Mouse (Mus musculus): ENCODE results near the gene Ddx54.

Ddx54 gene

GRCm38 (mm10) chr5:120647814-120648491 lies 35.4 kb downstream of the Ddx54 start:
- DNase-seq: peak; percentile 58

GRCm38 (mm10) chr5:120648569-120649373 lies 36.2 kb downstream of the Ddx54 start, which contains the start of gene Rasal1:
TSS of gene Rasal1 (plus strand) at chr5:120648812.
- DNase-seq: peak; percentile 95

DNA sequence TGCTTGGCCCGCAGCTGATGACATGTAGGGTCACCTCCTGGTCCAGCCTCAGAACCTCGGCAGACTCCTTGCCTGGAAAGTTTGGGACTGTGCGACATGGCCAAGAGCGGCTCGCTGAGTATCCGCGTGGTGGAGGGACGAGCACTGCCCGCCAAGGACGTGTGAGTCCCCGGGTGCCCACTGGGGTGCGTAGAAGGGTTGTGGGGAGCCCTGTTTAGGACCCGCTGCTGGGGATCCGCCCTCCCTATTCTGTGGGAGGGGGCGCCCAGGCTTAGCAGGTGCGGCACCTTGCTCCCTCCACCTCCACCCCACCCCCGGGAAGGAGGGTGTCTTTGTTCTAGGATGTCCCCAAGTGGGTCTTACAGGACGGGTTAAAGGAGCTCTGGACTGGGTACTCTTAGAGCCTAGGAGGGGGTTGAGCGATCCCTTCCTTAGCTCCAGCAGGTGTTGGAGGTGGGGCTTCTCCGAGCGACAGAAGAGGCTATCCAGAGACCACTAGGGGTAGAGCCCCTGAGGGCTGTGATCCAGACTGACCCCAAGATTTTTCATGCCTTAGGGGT lies 36.9 kb downstream of the Ddx54 start:
- DNase-seq: peak; percentile 75

DNA sequence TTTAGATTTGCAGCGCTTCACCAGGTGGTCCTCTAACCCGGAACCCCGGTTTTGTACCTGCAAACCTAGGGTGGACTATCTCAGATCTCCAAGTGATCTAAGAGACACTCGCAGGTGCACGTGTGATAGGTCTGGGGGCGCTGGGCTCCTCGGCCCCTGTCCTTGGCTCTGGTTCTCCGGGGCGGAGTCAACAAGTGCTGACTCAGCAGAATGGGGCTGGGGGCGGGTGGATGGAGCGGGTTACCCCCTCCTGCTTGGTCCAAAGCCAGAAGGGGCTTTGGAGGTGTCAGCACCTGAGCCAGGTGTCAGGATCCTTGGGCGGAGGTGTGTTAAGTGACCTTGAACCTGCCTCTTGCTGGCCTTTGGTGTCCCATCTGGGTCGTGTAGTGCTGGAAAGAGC lies 37.4 kb downstream of the Ddx54 start:
- DNase-seq: peak; percentile 52

DNA sequence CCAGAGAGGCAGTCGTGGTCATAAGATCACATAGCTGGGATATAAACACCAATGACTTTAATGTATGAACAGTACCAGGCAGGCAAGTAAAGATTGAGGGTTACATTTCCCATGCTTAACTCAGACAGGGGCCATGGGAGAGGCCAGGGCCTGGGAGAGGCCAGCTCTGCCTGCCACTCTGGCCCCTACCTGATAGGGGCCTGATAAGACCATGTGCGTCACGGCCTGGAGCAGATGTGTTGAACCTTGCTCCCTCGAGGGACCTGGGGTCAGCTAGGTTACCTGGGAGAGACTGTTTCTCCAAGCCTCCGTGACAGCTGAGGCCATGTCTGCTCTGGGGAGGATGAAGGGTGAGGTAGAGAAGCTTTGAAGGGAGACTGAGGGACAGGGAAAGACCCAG lies 38.7 kb downstream of the Ddx54 start:
- no peak for DNase-seq

GRCm38 (mm10) chr5:120652915-120653701 lies 40.6 kb downstream of the Ddx54 start:
- DNase-seq: no peak

- no peak for DNase-seq
Observed at GRCm38 (mm10) chr5:120653873-120654272, 41.3 kb downstream of the Ddx54 start.

GRCm38 (mm10) chr5:120656281-120656751 lies 43.8 kb downstream of the Ddx54 start:
- DNase-seq: no peak

DNA sequence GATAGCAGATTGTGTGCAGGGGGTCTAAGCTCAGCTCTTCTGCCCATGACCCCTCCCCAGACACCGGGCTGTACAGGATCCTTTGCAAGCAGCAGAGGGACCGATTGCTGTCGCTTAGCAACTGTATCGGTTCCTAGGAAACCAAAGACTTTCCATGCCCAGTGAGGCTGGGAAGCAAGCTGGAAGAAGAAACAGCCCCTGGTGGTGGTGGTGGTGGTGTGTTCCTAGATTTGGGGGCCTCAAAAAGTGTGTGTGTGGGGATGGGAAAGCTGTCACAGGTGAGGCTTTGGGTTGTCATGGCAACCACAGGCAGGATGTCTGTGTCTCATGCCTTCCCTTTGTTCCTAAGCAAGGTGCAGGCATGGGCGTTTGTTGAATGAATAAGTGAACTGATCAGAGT lies 48.3 kb downstream of the Ddx54 start:
- DNase-seq: peak; percentile 47

DNA sequence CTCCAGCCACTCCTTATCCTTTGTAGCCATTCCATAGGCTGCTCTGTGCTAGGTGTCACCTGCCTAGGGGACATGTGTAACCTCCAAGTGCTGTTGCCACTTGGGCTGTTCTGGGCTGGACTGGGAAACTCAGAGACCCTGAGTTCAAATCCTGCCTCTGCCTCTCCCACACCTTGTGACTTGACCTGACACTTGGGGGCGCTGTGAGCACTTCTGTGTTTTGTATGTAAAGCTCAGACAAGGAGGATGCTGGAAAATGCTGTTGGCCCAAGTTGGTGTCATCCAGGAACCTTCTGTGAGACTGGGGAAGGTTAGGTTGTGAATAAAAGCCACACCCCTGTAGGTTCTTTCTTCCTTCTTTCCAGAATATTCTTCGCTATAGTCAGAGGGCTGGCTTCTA lies 52.3 kb downstream of the Ddx54 start:
- DNase-seq: peak; percentile 60

- DNase-seq: no peak
Observed at GRCm38 (mm10) chr5:120668761-120669160, 56.2 kb downstream of the Ddx54 start.

GRCm38 (mm10) chr5:120670132-120670531 lies 57.6 kb downstream of the Ddx54 start:
- DNase-seq: no peak

- no peak for DNase-seq
Observed at GRCm38 (mm10) chr5:120671865-120672264, 59.3 kb downstream of the Ddx54 start.

GRCm38 (mm10) chr5:120673626-120674025 lies 61.1 kb downstream of the Ddx54 start:
- peak; percentile 90 for DNase-seq

DNA sequence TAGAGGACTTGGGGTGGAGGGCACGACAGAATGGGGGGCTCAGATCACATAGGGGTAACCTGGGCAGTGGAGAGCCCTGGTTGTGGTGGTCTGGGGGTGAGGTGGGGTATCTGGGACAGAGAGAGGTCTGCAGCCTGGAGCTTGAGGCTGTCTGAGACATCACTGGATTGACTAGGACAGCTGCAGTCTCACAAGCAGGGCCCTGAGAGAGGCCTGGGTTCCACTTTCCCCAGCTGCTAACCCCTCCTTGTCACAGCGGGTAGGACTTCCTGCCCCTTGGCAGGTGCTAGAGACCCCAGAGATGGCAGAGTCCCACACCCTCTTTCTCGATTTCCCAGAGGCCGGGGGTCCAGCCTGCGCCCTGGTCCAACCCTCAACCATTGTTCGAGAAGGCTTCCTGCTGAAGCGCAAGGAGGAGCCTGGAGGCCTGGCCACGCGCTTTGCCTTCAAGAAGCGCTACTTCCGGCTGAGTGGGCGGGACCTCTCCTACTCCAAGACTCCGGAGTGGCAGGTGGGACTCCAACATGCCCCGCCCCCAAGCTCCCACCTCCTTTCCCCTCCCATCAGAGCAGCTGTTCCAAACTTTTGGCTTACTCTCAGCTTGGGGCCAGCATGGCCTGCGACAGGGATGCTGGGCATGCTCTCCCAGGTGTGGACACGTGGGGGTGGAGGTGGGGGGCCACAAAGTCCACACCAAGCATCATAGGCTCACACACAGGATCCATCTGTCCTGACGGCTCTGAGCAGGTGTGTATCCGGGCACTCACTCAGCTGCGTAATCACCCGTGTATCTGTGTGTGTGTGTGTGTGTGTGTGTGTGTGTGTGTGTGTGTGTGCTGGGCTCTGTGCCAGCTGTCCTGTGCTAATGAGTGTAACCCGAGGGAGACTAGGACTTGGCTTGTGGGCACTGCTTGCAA lies 61.9 kb downstream of the Ddx54 start:
- peak; percentile 82 for DNase-seq

GRCm38 (mm10) chr5:120677516-120677915 lies 65.0 kb downstream of the Ddx54 start:
- DNase-seq: peak; percentile 55

Data from thymus, postnatal 4 days (tissue).